Comparison of ENCODE assay signal across 9 mouse cellular contexts in the genomic region with DNA sequence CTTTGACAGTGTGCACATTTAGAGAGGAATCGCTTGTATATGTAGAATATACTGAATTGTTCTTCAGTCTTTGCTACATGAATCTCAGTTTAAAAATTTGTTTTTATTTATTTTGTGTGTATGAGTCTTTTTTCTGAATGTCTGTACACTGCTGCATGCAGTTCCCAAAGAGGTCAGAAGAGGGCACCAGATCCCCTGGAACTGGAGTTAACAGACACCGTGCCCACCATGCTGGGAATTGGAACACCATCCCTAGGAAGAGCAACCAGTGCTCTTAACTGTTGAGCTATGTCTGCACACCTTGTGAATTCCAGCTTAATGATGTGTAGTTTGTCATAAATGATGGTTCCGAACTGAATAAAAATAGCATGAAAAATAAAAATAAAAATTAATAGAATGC. TPM values are rescaled to one million over a fixed set of nuclear protein-coding genes. Genes with fewer than 3 reads are reported as not detected.
A peak's percentile ranks its signal among the peaks of the same experiment; 100 is the strongest.
DNase-seq lines count a peak whose midpoint lies in the region; ATAC-seq and TF ChIP-seq lines count a peak whose summit lies in the region.
"Had no signal": no experiment of that assay in that cellular context is flagged by ENCODE, and none has a peak within 500 bp of the region (broad histone marks: within the 10 kb centered on the region; RNA-seq: fewer than 3 reads in every experiment).

No protein-coding gene starts in this region.

- no peak overlapping the region for H3K27ac ChIP-seq in liver, embryonic 11.5 days (ENCODE audit: low read depth, low read length)
- no peak overlapping the region for H3K27ac ChIP-seq in bone marrow, adult 2 months (ENCODE audit: control insufficient read depth, insufficient read depth, low read depth, low read length, poor library complexity)
- no peak overlapping the region for H3K27ac ChIP-seq in embryonic fibroblast, embryonic 13.5 days (ENCODE audit: insufficient read depth, low read length)
- H3K27ac ChIP-seq: heart, embryonic 15.5 days had no signal

- H3K9me3 ChIP-seq in liver, embryonic 11.5 days (ENCODE audit: control insufficient read depth, low read length) = no peaks in the 10 kb centered on the region
- H3K9me3 ChIP-seq: heart, embryonic 15.5 days had no signal

- H3K4me3 ChIP-seq in liver, embryonic 11.5 days (ENCODE audit: low read depth, low read length) = no peak overlapping the region
- no peak overlapping the region for H3K4me3 ChIP-seq in bone marrow, adult 2 months (replicated peaks; ENCODE audit: control insufficient read depth, low read depth, low read length)
- no peak overlapping the region for H3K4me3 ChIP-seq in embryonic fibroblast, embryonic 13.5 days (ENCODE audit: insufficient read depth, low read length)
- H3K4me3 ChIP-seq: heart, embryonic 15.5 days had no signal

- no peaks in the 10 kb centered on the region; the same call in none of the 2 replicates for H3K36me3 ChIP-seq in liver, embryonic 11.5 days (ENCODE audit: control insufficient read depth, insufficient read depth, low read length)

- TF ChIP-seq POLR2A in bone marrow, adult 2 months (IDR thresholded peaks at IDR 0.05; ENCODE audit: borderline replicate concordance, control insufficient read depth, low read depth, low read length) = no peak
- TF ChIP-seq POLR2A in embryonic fibroblast, embryonic 13.5 days (IDR thresholded peaks at IDR 0.05; ENCODE audit: low read depth, low read length) = no peak

- no peak overlapping the region for H3K9ac ChIP-seq in liver, embryonic 11.5 days (ENCODE audit: low read depth, low read length)
- H3K9ac ChIP-seq: heart, embryonic 15.5 days had no signal

- WGBS in liver, embryonic 11.5 days = 58% methylated on average over 3 of the region's 3 CpGs
- whole genome bisulfite sequencing in bone marrow, adult 2 months = 68% methylated on average over 3 of the region's 3 CpGs

- H3K27me3 ChIP-seq in liver, embryonic 11.5 days (replicated peaks; ENCODE audit: control insufficient read depth, insufficient read depth, low read length) = no peaks in the 10 kb centered on the region
- H3K27me3 ChIP-seq: heart, embryonic 15.5 days had no signal

- peak; percentile 24 to 55 for DNase-seq in adrenal gland, adult 18-20 months (ENCODE audit: low spot score in 2 of 2)
- no peak for DNase-seq in adrenal gland, adult 8-10 months
- DNase-seq in liver = peak; percentile 58
- no peak for DNase-seq in liver, embryonic 11.5 days (ENCODE audit: low spot score)
- DNase-seq in thymus, postnatal 36 days = peak; percentile 48 to 64

- no peak overlapping the region for H3K4me2 ChIP-seq in liver, embryonic 11.5 days
- H3K4me2 ChIP-seq: heart, embryonic 15.5 days had no signal

- H3K4me1 ChIP-seq in liver, embryonic 11.5 days (replicated peaks; ENCODE audit: control insufficient read depth, insufficient read depth, low read length) = no peaks in the 10 kb centered on the region
- no peaks in the 10 kb centered on the region for H3K4me1 ChIP-seq in bone marrow, adult 2 months (ENCODE audit: control insufficient read depth, insufficient read depth, low read length)
- H3K4me1 ChIP-seq in embryonic fibroblast, embryonic 13.5 days (ENCODE audit: control insufficient read depth, insufficient read depth, low read length) = peaks cover 3% of the 10 kb centered on the region; the same call in 1 of the 2 replicates
- H3K4me1 ChIP-seq: heart, embryonic 15.5 days had no signal

- TF ChIP-seq CTCF in bone marrow, adult 2 months (IDR thresholded peaks at IDR 0.05; ENCODE audit: control insufficient read depth, insufficient read depth, low read length) = peak; percentile 80
- peak; percentile 43; the same call in 1 of the 2 replicates for TF ChIP-seq CTCF in embryonic fibroblast, embryonic 13.5 days (IDR thresholded peaks at IDR 0.05; ENCODE audit: borderline replicate concordance, insufficient read depth, low read length)

- no peak for ATAC-seq in liver, embryonic 11.5 days (replicated peaks; ENCODE audit: low FRiP score)
- ATAC-seq in megakaryocyte progenitor cell, adult 5-6 weeks (replicated peaks; ENCODE audit: poor library complexity) = peak; percentile 86

RNA-seq across cellular contexts. Expression of a gene that starts 24.2 kb away (rescaled TPM):
- under 1 TPM; 0.66 to 0.99 TPM for total RNA-seq in adrenal gland, adult 18-20 months (2021)
- 1 to 10 TPM in 3 of 4 experiments, under 1 TPM in 1; 0.70 to 2.7 (median 1.2) TPM for total RNA-seq in adrenal gland, adult 8-10 months (2022)
- polyA plus RNA-seq in liver, embryonic 11.5 days (2014; fragmentation: Nextera tagmentation; extraction: Ambion mirVana) = 1.7 TPM in 2 replicates
- polyA plus RNA-seq in bone marrow, adult 2 months (2011; ENCODE audit: insufficient read depth, insufficient read length, low replicate concordance, missing spikeins) = 0.59 TPM in 1 of 2 replicates, not detected in the other
- 1.5 and 2.1 TPM in 2 replicates for polyA plus RNA-seq in embryonic fibroblast, embryonic 13.5 days (2011; ENCODE audit: insufficient read length, low read depth, missing spikeins)
- 0.27 TPM in 1 of 2 replicates, not detected in the other for total RNA-seq in megakaryocyte progenitor cell, adult 5-6 weeks (2015)
- 0.41 TPM in 1 of 2 replicates, not detected in the other for total RNA-seq in megakaryocyte progenitor cell, adult 5-6 weeks (2017)

RNA-seq across cellular contexts. Expression of a gene that starts 34.4 kb away (rescaled TPM):
- total RNA-seq in adrenal gland, adult 18-20 months (2021) = 100 to 1,000 TPM in 1 of 2 experiments, 10 to 100 TPM in 1; 80.3 to 102 TPM
- 10 to 100 TPM; 75.1 to 86.0 (median 81.8) TPM for total RNA-seq in adrenal gland, adult 8-10 months (2022)
- polyA plus RNA-seq in liver, embryonic 11.5 days (2014; fragmentation: Nextera tagmentation; extraction: Ambion mirVana) = 139 and 140 TPM in 2 replicates
- polyA plus RNA-seq in bone marrow, adult 2 months (2011; ENCODE audit: insufficient read depth, insufficient read length, low replicate concordance, missing spikeins) = 32.3 and 41.9 TPM in 2 replicates
- polyA plus RNA-seq in embryonic fibroblast, embryonic 13.5 days (2011; ENCODE audit: insufficient read length, low read depth, missing spikeins) = 37.2 and 40.3 TPM in 2 replicates
- 101 and 103 TPM in 2 replicates for total RNA-seq in megakaryocyte progenitor cell, adult 5-6 weeks (2015)
- total RNA-seq in megakaryocyte progenitor cell, adult 5-6 weeks (2017) = 87.8 and 94.0 TPM in 2 replicates

RNA-seq across cellular contexts. Expression of a gene that starts 53.9 kb away (rescaled TPM):
- not detected for total RNA-seq in adrenal gland, adult 18-20 months (2021)
- total RNA-seq in adrenal gland, adult 8-10 months (2022) = not detected
- polyA plus RNA-seq in liver, embryonic 11.5 days (2014; fragmentation: Nextera tagmentation; extraction: Ambion mirVana) = 0.08 and 0.17 TPM in 2 replicates
- not detected in 2 replicates for polyA plus RNA-seq in bone marrow, adult 2 months (2011; ENCODE audit: insufficient read depth, insufficient read length, low replicate concordance, missing spikeins)
- polyA plus RNA-seq in embryonic fibroblast, embryonic 13.5 days (2011; ENCODE audit: insufficient read length, low read depth, missing spikeins) = not detected in 2 replicates
- not detected in 2 replicates for total RNA-seq in megakaryocyte progenitor cell, adult 5-6 weeks (2015)
- total RNA-seq in megakaryocyte progenitor cell, adult 5-6 weeks (2017) = not detected in 2 replicates

Comparison
In these comparisons a context has a peak if more than half of its experiments do, and no peak if none do; other contexts are left out.
1. DNase-seq: peak in adrenal gland, adult 18-20 months (2 of 2), liver (single experiment) and thymus, postnatal 36 days (2 of 2); none in adrenal gland, adult 8-10 months (single experiment) and liver, embryonic 11.5 days (single experiment).